Mouse (Mus musculus) midbrain, embryonic 12.5 days (tissue): ENCODE data around the gene Fars2. TPM values are rescaled to one million over a fixed set of nuclear protein-coding genes. Genes with fewer than 3 reads are reported as not detected.

Source experiments
- ATAC-seq: fragments of 200-750 bp; cut with Nextera tagmentation; 2 replicates; pipeline ENCODE4 v1.8.0; 2017; ENCODE audit warnings: low read depth, moderate TSS enrichment, moderate library complexity; ENCODE audit not compliant: low FRiP score
- H3K27ac ChIP-seq: fragments of 300-500 bp; sonication (generic); replicated peaks from 2 replicates; pipeline ENCODE4 v1.5.1; 2016; ENCODE audit warnings: mild to moderate bottlenecking
- H3K27me3 ChIP-seq: fragments of 300-500 bp; sonication (generic); 2 replicates; pipeline ENCODE4 v1.6.1; 2016; ENCODE audit warnings: mild to moderate bottlenecking
- H3K36me3 ChIP-seq: fragments of 300-500 bp; sonication (generic); 2 replicates; pipeline ENCODE4 v1.6.1; 2016
- H3K4me1 ChIP-seq: fragments of 300-500 bp; sonication (generic); 2 replicates; pipeline ENCODE4 v1.6.1; 2016
- H3K4me2 ChIP-seq: fragments of 300-500 bp; sonication (generic); replicated peaks from 2 replicates; pipeline ENCODE4 v1.6.1; 2016; ENCODE audit warnings: mild to moderate bottlenecking, moderate library complexity
- H3K4me3 ChIP-seq: fragments of 300-500 bp; sonication (generic); 2 replicates; pipeline ENCODE4 v1.5.1; 2016; ENCODE audit warnings: mild to moderate bottlenecking
- H3K9ac ChIP-seq: fragments of 300-500 bp; sonication (generic); replicated peaks from 2 replicates; pipeline ENCODE4 v1.6.1; 2016; ENCODE audit warnings: mild to moderate bottlenecking, moderate library complexity
- H3K9me3 ChIP-seq: fragments of 300-500 bp; sonication (generic); 2 replicates; pipeline ENCODE4 v1.6.1; 2016; ENCODE audit warnings: mild to moderate bottlenecking
- WGBS: fragments of 180-500 bp; shearing (Covaris S2); methylation state at CpG from one replicate; pipeline ENCODE4 v1.1.7; 2016; 5-methylcytosine and 5-hydroxymethylcytosine counted together
- polyA plus RNA-seq: library from polyadenylated mRNA; unstranded; fragments of >200 nt; fragmentation: Nextera tagmentation; extraction: Ambion mirVana; gene quantifications from 2 replicates; pipeline ENCODE4 v1.2.1, GENCODE M21; 2016

The Fars2 gene
- polyA plus RNA-seq, 1 experiment from 2014 or later = 29.9 TPM

DNA sequence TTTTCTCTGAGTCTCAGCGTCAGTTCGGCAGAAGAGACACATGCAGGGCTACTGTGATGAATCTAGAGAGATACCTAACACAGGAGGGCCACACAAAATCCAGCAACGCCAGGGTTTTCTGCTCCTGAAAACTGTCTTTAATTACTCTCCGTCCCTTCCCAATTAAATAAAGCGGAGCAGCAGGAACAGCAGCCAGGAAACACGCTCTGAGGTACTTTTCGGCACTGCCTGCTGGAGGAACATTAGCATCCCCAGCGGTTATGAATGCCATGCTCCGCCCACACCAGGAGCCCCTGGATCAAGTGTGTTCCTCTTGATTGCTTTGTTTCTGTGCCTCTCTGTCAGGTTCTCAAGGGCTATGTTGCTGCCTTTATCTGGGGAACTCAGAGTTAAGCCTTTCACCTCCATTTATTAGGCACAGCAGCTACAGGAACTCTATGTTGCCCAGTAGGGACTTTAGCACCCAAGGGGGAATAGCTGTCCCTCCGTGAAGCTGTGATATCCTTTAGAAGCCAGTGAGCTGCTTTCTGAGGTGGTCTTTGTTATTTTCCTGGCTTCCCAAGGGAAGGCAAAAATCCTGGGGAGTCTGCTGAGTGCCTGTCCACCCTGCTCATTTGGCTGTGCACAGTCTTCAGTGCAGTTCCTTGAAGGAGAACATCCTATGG lies 465.3 kb downstream of the Fars2 start:
- Histone ChIP-seq H3K27ac (peak overlapping the region; percentile 86), H3K4me3 (0 out of 2 replicates have a peak overlapping the region, but pooled peaks have one; percentile 14)
- 8% methylated on average over 10 of the region's 10 CpGs for WGBS

DNA sequence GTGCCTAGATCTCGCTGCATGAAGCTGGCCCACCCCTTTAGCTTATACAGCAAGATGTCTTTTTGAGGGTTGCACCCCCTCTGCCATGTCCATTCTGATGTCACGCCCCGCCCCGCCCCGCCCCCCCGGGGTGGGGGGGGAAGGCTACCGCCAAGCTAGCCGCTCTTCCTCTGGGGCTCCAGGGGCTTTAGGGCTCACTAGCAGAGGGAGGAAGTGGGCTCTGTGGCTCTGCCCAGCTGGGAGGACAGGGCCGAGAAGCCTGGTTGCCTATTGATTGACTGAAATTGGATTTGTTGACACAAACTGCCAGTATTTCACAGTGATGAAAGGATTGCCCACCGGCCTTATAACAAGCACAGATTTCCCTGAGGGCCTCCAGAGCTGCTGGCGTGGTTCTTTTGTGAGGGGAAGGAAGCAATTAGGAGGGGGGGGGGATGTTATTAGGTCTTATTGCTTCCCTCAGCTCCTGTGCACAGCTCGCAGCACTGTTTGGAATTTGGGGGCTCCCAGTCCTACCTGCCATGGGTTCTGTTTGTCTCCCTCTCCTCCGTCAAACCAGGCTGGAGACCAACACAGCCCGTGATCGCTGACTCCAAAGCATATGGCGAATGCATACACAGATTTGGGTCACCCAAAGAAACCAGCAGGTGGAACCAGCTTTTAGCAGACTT lies 466.4 kb downstream of the Fars2 start:
- Histone ChIP-seq H3K9me3 (no peaks in the 10 kb centered on the region), H3K4me1 (peaks cover 34% of the 10 kb centered on the region), H3K27ac (peak overlapping the region; percentile 86), H3K9ac (no peak overlapping the region; the same call in 1 of the 2 replicates), H3K4me2 (peak overlapping the region; percentile 42), H3K27me3 (peaks cover 5% of the 10 kb centered on the region; the same call in 1 of the 2 replicates), H3K4me3 (no peak overlapping the region), H3K36me3 (no peaks in the 10 kb centered on the region)
- peak; percentile 72 for ATAC-seq
- WGBS = 16% methylated on average over 16 of the region's 16 CpGs

More for the DNA sequence above, 465.3 kb downstream of the Fars2 start:
- no peaks in the 10 kb centered on the region for H3K36me3 ChIP-seq
- peak overlapping the region; percentile 42 for H3K4me2 ChIP-seq
- no peak overlapping the region for H3K9ac ChIP-seq
- no peaks in the 10 kb centered on the region for H3K9me3 ChIP-seq
- H3K4me1 ChIP-seq = peaks cover 34% of the 10 kb centered on the region
- ATAC-seq = no peak
- peaks cover 5% of the 10 kb centered on the region; the same call in 1 of the 2 replicates for H3K27me3 ChIP-seq

DNA sequence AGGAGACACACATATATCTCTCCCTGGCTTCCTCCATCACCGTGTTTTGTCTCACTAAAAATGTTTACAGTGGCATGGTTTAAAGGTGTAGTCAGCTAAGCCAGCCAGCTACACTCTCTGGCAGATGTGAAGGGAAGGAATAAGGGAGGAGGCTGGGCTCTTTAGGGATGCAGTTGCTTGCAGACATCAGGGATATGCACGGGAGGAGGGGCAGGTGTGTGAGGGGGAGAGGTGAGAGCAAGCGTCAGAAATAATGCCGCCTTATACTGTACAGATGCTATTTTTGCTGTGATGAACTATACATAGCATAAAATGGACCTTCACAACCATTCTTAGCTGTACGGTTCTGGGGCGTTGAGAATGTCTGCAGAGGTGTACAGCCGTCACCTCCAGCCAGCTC lies 467.0 kb downstream of the Fars2 start:
- 66% methylated on average over 7 of the region's 7 CpGs for WGBS
- Histone ChIP-seq H3K36me3 (no peaks in the 10 kb centered on the region), H3K4me1 (peaks cover 31% of the 10 kb centered on the region), H3K4me2 (peak overlapping the region; percentile 42; the same call in 1 of the 2 replicates), H3K9me3 (no peaks in the 10 kb centered on the region), H3K4me3 (no peak overlapping the region), H3K27ac (peak overlapping the region; percentile 86), H3K27me3 (peaks cover 5% of the 10 kb centered on the region; the same call in 1 of the 2 replicates), H3K9ac (no peak overlapping the region)
- ATAC-seq = peak; percentile 20; the same call in 1 of the 2 replicates

DNA sequence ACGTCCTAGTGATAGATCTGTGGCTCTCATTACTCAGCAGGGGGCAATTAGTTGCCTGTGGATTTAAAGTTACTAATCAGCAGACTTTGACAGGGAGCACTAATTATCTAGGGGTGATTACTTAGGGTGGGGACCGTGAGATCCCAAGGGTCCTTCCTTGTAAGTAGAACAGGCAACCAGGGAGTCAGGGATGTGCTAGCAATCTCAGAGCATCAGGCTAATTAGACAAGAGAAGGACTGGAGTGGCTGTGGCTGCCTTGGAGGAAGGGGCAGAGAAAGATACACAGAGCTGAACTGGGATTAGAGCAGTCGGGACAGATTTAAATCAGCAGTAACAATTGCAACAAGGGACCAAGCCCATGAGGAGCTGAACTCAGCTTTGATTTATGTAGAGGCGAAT lies 471.9 kb downstream of the Fars2 start:
- Histone ChIP-seq H3K4me3 (no peak overlapping the region), H3K27ac (no peak overlapping the region), H3K9me3 (peaks cover 8% of the 10 kb centered on the region; the same call in 1 of the 2 replicates), H3K4me1 (peaks cover 4% of the 10 kb centered on the region), H3K9ac (no peak overlapping the region), H3K4me2 (no peak overlapping the region), H3K36me3 (no peaks in the 10 kb centered on the region), H3K27me3 (no peaks in the 10 kb centered on the region)
- WGBS = 39% methylated on average over 4 of the region's 4 CpGs
- ATAC-seq = no peak

DNA sequence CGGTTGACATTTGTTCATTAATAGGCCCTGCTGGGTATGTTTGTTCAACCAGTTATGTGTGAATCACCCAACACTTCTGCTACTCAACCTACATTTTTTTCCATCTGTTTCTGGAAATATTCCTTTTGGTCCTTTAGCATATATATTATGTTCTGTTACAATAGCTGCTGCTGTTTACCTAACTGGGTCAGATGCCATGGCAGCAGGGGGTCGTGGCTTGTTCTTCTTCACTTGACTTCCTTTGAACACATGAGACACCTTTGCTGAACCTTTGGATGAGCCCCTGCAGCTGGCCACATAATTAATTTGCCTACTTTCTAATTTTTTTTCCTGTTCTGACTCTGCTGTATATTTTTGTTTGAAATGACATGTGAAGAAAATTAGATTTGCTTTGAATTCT lies 475.1 kb downstream of the Fars2 start:
- H3K36me3 ChIP-seq = no peaks in the 10 kb centered on the region
- no peak for ATAC-seq
- H3K9ac ChIP-seq = no peak overlapping the region
- no peaks in the 10 kb centered on the region for H3K27me3 ChIP-seq
- H3K4me3 ChIP-seq = no peak overlapping the region
- no peak overlapping the region for H3K27ac ChIP-seq
- peaks cover 9% of the 10 kb centered on the region; the same call in 1 of the 2 replicates for H3K9me3 ChIP-seq
- 62% methylated on average over 2 of the region's 2 CpGs for WGBS
- no peak overlapping the region for H3K4me2 ChIP-seq
- H3K4me1 ChIP-seq = no peaks in the 10 kb centered on the region

DNA sequence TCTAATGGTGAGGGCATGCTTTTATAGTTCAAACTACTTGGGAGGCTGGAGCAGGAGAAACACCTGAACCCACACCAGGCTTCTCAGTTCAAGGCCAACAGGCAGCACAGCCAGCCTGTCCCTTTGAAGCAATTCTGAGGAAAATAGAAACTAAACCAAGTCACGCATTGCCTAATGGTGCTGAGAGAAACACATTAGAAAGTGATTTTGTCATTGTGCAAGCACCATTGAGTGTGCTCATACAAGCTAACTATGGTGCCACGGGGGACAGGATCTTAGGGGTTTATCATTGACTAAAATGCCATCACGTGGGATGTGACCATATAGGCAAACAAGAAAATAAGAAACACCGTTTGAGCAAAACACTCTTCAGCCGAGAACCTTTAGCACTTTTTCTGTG lies 489.5 kb downstream of the Fars2 start:
- 91% methylated on average over 5 of the region's 5 CpGs for WGBS
- no peak overlapping the region for H3K27ac ChIP-seq
- H3K36me3 ChIP-seq = no peaks in the 10 kb centered on the region
- ATAC-seq = no peak
- H3K4me3 ChIP-seq = no peak overlapping the region
- no peaks in the 10 kb centered on the region for H3K27me3 ChIP-seq
- H3K4me2 ChIP-seq = no peak overlapping the region
- no peaks in the 10 kb centered on the region for H3K9me3 ChIP-seq
- no peaks in the 10 kb centered on the region for H3K4me1 ChIP-seq
- no peak overlapping the region for H3K9ac ChIP-seq

DNA sequence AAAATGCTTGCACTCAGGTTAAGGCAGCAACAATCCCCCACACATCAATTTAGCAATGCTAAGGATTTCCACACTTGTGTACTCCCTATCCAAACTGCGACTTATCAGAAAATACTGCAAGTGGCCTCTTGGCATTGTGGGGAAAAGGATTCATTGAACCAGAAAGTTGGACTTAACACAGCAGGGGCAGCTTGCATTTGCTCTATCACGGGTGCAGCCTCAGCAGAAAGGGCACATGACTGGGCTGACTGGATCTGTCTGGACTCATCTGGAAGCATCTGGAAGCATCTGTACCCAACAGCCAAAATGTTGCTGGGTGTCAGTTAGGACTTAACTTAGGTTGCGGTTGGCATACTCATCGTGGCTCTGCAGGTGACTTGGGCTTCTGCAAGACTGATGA lies 490.7 kb downstream of the Fars2 start:
- peaks cover 4% of the 10 kb centered on the region; the same call in 1 of the 2 replicates for H3K4me1 ChIP-seq
- WGBS = 74% methylated on average over 4 of the region's 4 CpGs
- no peak overlapping the region for H3K27ac ChIP-seq
- no peak overlapping the region for H3K4me2 ChIP-seq
- H3K9me3 ChIP-seq = no peaks in the 10 kb centered on the region
- H3K36me3 ChIP-seq = no peaks in the 10 kb centered on the region
- no peak overlapping the region for H3K9ac ChIP-seq
- H3K27me3 ChIP-seq = no peaks in the 10 kb centered on the region
- ATAC-seq = no peak
- no peak overlapping the region for H3K4me3 ChIP-seq

DNA sequence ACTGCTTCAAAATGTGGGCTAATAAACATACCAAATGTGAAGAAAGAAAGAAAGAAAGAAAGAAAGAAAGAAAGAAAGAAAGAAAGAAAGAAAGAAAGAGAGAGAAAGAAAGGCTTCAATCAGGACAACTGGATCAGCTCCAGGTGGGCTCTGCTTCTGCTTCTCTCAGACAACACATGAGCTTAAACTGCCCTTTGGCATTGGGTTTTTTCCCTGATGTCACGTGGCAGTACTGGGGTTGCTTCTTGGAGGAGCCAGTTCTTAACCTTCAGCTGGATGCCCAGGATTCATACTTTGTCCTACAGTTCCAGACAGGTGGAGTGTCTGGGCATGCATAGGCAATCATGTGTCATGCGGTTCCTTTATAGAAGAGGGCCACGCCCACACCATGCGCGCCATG lies 493.2 kb downstream of the Fars2 start:
- WGBS = 92% methylated on average over 5 of the region's 5 CpGs
- Histone ChIP-seq H3K4me2 (no peak overlapping the region), H3K4me1 (peaks cover 12% of the 10 kb centered on the region), H3K27me3 (no peaks in the 10 kb centered on the region), H3K27ac (no peak overlapping the region), H3K4me3 (no peak overlapping the region), H3K36me3 (no peaks in the 10 kb centered on the region), H3K9ac (no peak overlapping the region), H3K9me3 (no peaks in the 10 kb centered on the region)
- no peak for ATAC-seq

DNA sequence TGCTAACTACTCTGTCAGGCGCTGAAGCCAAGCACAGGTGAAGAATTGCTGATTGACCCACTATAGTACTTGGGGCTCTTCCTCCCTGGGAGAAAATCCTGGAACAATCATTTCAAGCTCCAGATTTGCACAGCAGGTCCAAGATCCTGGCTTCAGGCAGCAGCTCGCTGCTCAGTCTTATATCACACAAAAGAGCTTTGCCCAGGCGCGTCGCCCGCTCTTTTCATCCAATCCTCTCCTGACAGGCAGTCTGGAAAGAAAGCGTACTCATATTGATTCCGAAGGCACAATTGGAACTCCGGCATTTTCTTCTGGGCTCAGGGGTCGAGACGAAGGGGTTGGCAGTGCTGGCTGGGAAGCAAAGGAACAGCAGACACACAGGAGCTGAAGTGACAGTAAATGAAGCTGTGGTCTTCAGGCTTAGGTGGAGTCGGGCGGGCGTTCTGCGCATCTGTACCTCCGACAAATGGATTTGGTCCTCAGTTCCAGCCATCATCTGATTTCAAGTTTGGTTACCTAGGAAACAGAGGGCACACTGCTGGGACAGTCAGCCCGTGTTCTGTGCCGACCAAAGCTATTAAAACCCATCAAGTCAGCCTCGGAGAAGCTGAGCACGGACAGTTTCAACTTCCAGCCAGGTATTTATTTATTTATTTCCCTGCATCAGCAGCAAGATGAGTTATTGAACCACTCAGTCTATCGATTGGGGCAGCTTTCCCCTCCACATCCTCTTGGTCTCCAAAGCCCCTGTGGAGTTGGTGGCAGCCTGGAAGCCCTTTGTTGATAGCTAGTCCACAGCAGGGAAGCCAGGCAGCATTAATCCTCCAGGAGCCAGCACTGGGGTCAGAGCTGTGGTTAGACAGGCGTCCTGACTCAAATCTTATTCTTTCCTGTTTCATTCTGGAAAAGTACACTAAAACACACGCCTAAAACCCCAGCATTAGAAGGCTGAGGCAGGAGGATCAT lies 495.9 kb downstream of the Fars2 start:
- peak overlapping the region; percentile 82 for H3K27ac ChIP-seq
- H3K4me3 ChIP-seq = peak overlapping the region; percentile 30
- H3K9me3 ChIP-seq = no peaks in the 10 kb centered on the region
- peak overlapping the region; percentile 54 for H3K4me2 ChIP-seq
- WGBS = 15% methylated on average over 23 of the region's 23 CpGs
- peaks cover 12% of the 10 kb centered on the region for H3K4me1 ChIP-seq
- H3K36me3 ChIP-seq = no peaks in the 10 kb centered on the region
- H3K27me3 ChIP-seq = no peaks in the 10 kb centered on the region
- peak; percentile 83 for ATAC-seq
- peak overlapping the region; percentile 49 for H3K9ac ChIP-seq

DNA sequence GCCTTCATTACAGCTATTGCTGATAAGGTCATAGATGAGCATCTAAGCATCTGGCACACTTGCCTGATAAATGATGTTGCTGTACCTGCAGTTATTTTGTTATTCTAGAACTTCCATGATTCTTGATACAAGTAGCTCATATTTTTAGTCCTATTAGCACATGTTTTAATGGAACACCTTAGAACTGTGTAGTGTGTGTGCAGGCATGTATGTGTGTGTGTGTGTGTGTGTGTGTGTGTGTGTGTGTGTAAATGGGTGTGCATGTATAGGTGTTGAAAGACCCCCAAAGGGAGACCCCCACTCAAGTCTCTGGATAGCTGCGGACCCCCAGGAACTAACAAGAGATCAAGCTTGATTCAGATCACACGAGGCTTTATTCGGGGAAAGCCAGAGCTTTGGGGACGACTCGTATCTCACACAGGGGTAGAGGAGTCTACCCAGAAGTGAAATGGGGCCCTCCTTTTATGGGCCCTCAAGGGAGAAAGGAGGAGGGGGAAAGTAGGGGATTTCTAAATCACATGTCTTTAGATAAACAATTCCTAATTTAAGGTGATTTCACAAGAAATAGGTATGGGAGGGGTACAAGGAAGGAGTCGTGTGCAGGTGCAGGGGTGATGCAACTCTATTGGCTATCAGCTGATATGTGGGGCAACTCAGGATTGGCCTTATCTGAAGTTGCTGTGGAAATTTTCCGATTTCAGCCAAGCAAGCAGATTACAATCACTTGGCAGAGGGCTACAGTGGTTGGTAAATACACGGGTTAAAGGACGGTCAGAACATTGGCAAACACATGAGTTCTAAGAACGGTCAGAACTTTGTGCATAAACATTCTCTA lies 503.5 kb downstream of the Fars2 start:
- Histone ChIP-seq H3K9ac (no peak overlapping the region), H3K4me1 (no peaks in the 10 kb centered on the region), H3K4me3 (no peak overlapping the region), H3K4me2 (no peak overlapping the region), H3K27ac (no peak overlapping the region), H3K27me3 (no peaks in the 10 kb centered on the region), H3K36me3 (no peaks in the 10 kb centered on the region), H3K9me3 (no peaks in the 10 kb centered on the region)
- WGBS = 92% methylated on average over 10 of the region's 10 CpGs
- no peak for ATAC-seq

DNA sequence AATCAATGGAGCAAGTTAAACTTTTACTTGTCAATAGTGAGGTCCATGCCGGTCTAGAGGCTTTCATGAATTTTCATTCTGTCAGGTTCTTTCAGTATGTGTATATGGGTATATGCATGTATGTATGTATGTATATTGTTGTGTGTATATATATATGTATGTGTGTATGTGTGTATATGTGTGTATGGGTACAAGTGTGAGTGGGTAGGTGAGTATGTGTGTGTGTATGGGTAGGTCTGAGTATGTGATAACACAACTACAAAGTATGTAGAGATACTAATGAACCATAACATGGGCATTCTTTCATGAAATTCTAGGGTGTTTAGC lies 504.1 kb downstream of the Fars2 start:
- Histone ChIP-seq H3K27me3 (no peaks in the 10 kb centered on the region), H3K4me3 (no peak overlapping the region), H3K27ac (no peak overlapping the region), H3K4me1 (no peaks in the 10 kb centered on the region), H3K9me3 (no peaks in the 10 kb centered on the region), H3K9ac (no peak overlapping the region), H3K4me2 (no peak overlapping the region), H3K36me3 (no peaks in the 10 kb centered on the region)
- no peak for ATAC-seq
- 98% methylated on average over 1 of the region's 1 CpGs for WGBS
